Mouse (Mus musculus): ENCODE data around the gene Ppp6r3. TPM values are rescaled to one million over a fixed set of nuclear protein-coding genes. Genes with fewer than 3 reads are reported as not detected.
"Not testable (repeated sequence)": the region's sequence is repeated elsewhere in the genome, so short reads cannot be mapped to it uniquely, and the experiment has no call there.

The Ppp6r3 gene
- polyA plus RNA-seq, 1 experiment from 2014 or later, result 65.4 TPM

GRCm38 (mm10) chr19:3593379-3594055 is 18.0 kb upstream of the Ppp6r3 start:
- no peaks in the 10 kb centered on the region for H3K36me3 ChIP-seq (replicated peaks)
- no peaks in the 10 kb centered on the region for H3K4me1 ChIP-seq
- H3K4me3 ChIP-seq, result no peak overlapping the region
- H3K27me3 ChIP-seq (replicated peaks), result no peaks in the 10 kb centered on the region
- H3K9ac ChIP-seq, result no peak overlapping the region
- no peak overlapping the region for H3K4me2 ChIP-seq
- H3K27ac ChIP-seq, result no peak overlapping the region
- H3K9me3 ChIP-seq, result no peaks in the 10 kb centered on the region
- no peak for ATAC-seq (replicated peaks)
- WGBS, result 89% methylated on average over 7 of the region's 7 CpGs

DNA sequence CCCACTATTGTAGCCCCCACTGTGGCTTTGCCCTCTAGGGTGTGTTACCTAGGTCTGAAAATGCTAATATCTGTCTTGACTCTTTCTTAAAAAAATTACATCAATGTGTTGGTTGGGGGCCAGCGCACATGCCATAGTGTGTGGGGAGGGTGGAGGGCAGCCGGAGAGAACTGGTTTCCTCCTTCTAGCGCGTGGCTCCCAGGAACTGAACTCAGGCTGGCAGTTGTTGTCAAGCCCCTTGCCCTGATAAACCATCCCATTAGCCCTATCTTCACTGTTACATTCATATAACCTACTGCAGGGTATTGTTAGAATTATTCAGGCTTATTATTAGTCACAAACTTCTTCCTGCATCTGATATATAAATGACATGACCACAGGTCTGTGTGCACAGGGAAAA is 14.4 kb upstream of the Ppp6r3 start:
- H3K9ac ChIP-seq, result no peak overlapping the region
- no peaks in the 10 kb centered on the region for H3K36me3 ChIP-seq (replicated peaks)
- 94% methylated on average over 4 of the region's 4 CpGs for WGBS
- no peaks in the 10 kb centered on the region for H3K9me3 ChIP-seq
- no peak overlapping the region for H3K4me2 ChIP-seq
- H3K4me1 ChIP-seq, result no peaks in the 10 kb centered on the region
- H3K4me3 ChIP-seq, result no peak overlapping the region
- no peak overlapping the region for H3K27ac ChIP-seq
- H3K27me3 ChIP-seq (replicated peaks), result no peaks in the 10 kb centered on the region
- no peak for ATAC-seq (replicated peaks)

- Histone ChIP-seq H3K27me3 (replicated peaks) (no peaks in the 10 kb centered on the region), H3K4me3 (no peak overlapping the region), H3K36me3 (replicated peaks) (no peaks in the 10 kb centered on the region), H3K27ac (no peak overlapping the region), H3K4me1 (no peaks in the 10 kb centered on the region), H3K9me3 (no peaks in the 10 kb centered on the region), H3K9ac (no peak overlapping the region), H3K4me2 (no peak overlapping the region)
- ATAC-seq (replicated peaks), result no peak
- 86% methylated on average over 5 of the region's 5 CpGs for WGBS
These were observed 14.0 kb upstream of the Ppp6r3 start for GRCm38 (mm10) chr19:3589547-3589946.

GRCm38 (mm10) chr19:3587729-3588128 is 12.2 kb upstream of the Ppp6r3 start:
- not testable (repeated sequence) for H3K4me3 ChIP-seq; H3K27me3 ChIP-seq (replicated peaks); ATAC-seq (replicated peaks); H3K9me3 ChIP-seq; H3K4me2 ChIP-seq; H3K4me1 ChIP-seq; H3K9ac ChIP-seq; H3K36me3 ChIP-seq (replicated peaks); H3K27ac ChIP-seq
- WGBS, result 95% methylated on average over 5 of the region's 5 CpGs

GRCm38 (mm10) chr19:3586540-3586939 is 11.0 kb upstream of the Ppp6r3 start:
- H3K36me3 ChIP-seq (replicated peaks), result no peaks in the 10 kb centered on the region; the same call in 1 of the 2 replicates
- no peak for ATAC-seq (replicated peaks)
- WGBS, result 35% methylated on average over 1 of the region's 1 CpGs
- H3K4me3 ChIP-seq, result no peak overlapping the region
- no peak overlapping the region for H3K27ac ChIP-seq
- H3K27me3 ChIP-seq (replicated peaks), result no peaks in the 10 kb centered on the region
- H3K4me2 ChIP-seq, result no peak overlapping the region
- no peaks in the 10 kb centered on the region; the same call in 1 of the 2 replicates for H3K4me1 ChIP-seq
- H3K9me3 ChIP-seq, result no peaks in the 10 kb centered on the region
- H3K9ac ChIP-seq, result no peak overlapping the region

GRCm38 (mm10) chr19:3586026-3586425 is 10.5 kb upstream of the Ppp6r3 start:
- no peak overlapping the region for H3K4me2 ChIP-seq
- H3K27ac ChIP-seq, result no peak overlapping the region
- 94% methylated on average over 9 of the region's 9 CpGs for WGBS
- ATAC-seq (replicated peaks), result no peak
- H3K9ac ChIP-seq, result no peak overlapping the region
- no peaks in the 10 kb centered on the region for H3K9me3 ChIP-seq
- no peaks in the 10 kb centered on the region; the same call in 1 of the 2 replicates for H3K4me1 ChIP-seq
- no peak overlapping the region for H3K4me3 ChIP-seq
- H3K36me3 ChIP-seq (replicated peaks), result no peaks in the 10 kb centered on the region; the same call in 1 of the 2 replicates
- H3K27me3 ChIP-seq (replicated peaks), result no peaks in the 10 kb centered on the region

DNA sequence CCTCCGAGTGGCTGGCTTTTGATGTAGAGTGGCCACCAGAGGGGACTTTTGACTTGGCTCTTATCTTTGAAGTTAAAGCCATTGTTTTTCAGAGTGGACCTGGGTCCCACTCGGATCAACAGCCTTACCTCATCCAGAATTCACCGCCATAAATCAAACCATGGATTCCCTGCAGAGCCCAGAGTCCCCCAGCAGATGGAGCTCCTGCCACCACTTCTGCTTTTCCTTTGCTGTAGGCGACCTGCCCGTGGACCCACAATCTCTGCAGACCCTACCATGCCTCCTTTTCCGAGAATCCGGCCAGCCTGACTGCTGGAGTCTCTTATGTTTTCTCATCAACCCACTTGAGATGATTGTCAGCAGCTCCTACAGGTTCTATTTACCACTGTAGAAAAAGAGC is 5.8 kb upstream of the Ppp6r3 start:
- Histone ChIP-seq H3K9me3 (no peaks in the 10 kb centered on the region), H3K4me3 (no peak overlapping the region), H3K36me3 (replicated peaks) (no peaks in the 10 kb centered on the region; the same call in 1 of the 2 replicates), H3K27ac (no peak overlapping the region), H3K4me1 (peaks cover 3% of the 10 kb centered on the region), H3K27me3 (replicated peaks) (no peaks in the 10 kb centered on the region), H3K4me2 (no peak overlapping the region), H3K9ac (no peak overlapping the region)
- no peak for ATAC-seq (replicated peaks)
- WGBS, result 27% methylated on average over 7 of the region's 7 CpGs

DNA sequence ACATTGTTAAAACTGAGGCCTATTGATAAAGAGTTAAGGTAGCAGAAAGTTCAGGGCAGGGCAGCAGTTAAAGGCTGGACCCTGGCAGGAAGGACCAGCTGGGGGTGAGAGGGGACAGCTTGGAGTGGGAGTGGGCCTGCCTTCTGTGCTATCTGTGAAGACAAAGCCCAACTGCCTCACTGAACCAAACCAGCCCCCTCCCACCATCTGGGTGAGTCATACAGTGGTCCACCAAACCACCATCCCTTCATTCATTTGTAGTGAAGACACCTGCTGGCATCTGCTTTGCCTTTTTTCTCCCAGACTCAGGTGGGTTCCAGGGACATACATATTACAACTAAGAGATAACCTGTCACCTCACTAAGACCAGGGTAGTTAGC is 2.4 kb upstream of the Ppp6r3 start:
- ATAC-seq (replicated peaks), result no peak
- Histone ChIP-seq H3K9ac (no peak overlapping the region), H3K4me1 (peaks cover 21% of the 10 kb centered on the region), H3K36me3 (replicated peaks) (no peaks in the 10 kb centered on the region), H3K4me3 (no peak overlapping the region), H3K9me3 (no peaks in the 10 kb centered on the region), H3K27me3 (replicated peaks) (no peaks in the 10 kb centered on the region), H3K4me2 (no peak overlapping the region), H3K27ac (no peak overlapping the region)

GRCm38 (mm10) chr19:3577265-3577910 is 1.8 kb upstream of the Ppp6r3 start:
- Histone ChIP-seq H3K9ac (no peak overlapping the region), H3K4me1 (peaks cover 24% of the 10 kb centered on the region), H3K9me3 (no peaks in the 10 kb centered on the region), H3K4me3 (no peak overlapping the region), H3K27ac (no peak overlapping the region), H3K27me3 (replicated peaks) (no peaks in the 10 kb centered on the region), H3K4me2 (no peak overlapping the region), H3K36me3 (replicated peaks) (no peaks in the 10 kb centered on the region)
- WGBS, result 87% methylated on average over 4 of the region's 4 CpGs
- ATAC-seq (replicated peaks), result no peak

DNA sequence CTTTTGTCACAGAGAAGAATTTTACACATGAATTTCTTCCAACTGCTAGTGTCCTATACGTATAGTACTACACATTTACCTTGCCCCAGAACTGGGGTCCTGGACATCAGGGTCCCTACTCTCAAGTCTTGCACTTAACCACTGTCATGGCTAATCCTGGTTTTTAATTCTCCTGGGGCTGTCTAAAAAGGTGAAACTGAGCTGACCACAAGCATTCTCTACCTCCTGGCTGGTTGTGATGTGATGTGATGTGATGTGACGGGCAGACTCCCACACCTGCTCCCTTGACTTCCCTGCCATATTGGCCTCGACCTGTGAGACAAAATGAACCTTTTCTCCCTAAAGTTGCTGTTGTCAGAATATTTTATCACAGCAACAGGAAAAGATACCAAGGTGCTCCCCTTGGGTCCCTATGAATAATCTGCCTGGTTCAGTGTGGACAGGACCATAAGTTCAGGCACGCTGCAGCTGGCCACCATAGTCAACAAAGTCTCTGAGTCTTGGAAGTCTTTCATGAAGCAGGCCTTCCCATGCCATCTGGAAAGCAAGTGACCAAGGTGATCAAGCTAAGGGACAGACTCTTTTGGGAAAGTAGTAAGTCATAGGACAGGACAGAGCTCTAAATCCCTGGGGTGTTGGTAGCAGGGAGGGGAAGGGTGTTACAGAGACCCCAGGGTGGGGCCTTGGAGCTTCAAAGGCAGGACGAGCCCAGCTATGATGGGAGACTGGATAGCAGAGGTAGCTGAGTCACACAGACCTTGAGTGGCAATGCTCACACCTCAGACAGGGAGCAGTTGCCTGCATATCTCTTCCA is 1.1 kb upstream of the Ppp6r3 start:
- peak overlapping the region; percentile 47 for H3K4me2 ChIP-seq
- ATAC-seq (replicated peaks), result no peak
- H3K36me3 ChIP-seq (replicated peaks), result no peaks in the 10 kb centered on the region
- H3K27me3 ChIP-seq (replicated peaks), result no peaks in the 10 kb centered on the region
- 69% methylated on average over 5 of the region's 5 CpGs for WGBS
- peak overlapping the region; percentile 34 for H3K9ac ChIP-seq
- H3K27ac ChIP-seq, result peak overlapping the region; percentile 93
- H3K4me3 ChIP-seq, result peak overlapping the region; percentile 87
- peaks cover 24% of the 10 kb centered on the region for H3K4me1 ChIP-seq
- no peaks in the 10 kb centered on the region for H3K9me3 ChIP-seq

DNA sequence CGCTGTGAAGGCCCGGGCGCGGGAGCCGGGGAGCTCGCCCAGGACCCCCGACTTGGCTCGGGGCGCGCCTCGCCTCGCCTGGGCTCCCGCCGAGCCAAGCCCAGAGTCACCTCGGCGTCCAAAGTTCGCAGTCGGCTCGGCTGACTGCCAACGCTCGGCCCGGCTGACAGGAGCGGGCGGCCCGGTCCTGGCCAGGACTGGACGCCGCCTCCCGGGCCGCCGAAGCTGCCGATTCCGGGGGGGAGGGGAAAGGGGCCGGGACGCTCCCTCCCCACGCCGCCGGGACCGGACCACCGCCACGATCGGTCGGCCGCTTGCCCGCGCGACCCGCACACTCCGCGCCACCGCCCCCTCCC is 295 bp downstream of the Ppp6r3 start:
- under 1% methylated on average over 46 of the region's 50 CpGs for WGBS
- no peaks in the 10 kb centered on the region for H3K27me3 ChIP-seq (replicated peaks)
- peak; percentile 53; the same call in 1 of the 2 replicates for ATAC-seq (replicated peaks)

GRCm38 (mm10) chr19:3574593-3575094 is 905 bp downstream of the Ppp6r3 start:
- Histone ChIP-seq H3K9ac (peak overlapping the region; percentile 73), H3K27me3 (replicated peaks) (no peaks in the 10 kb centered on the region), H3K27ac (peak overlapping the region; percentile 93), H3K4me2 (peak overlapping the region; percentile 61), H3K4me3 (peak overlapping the region; percentile 87), H3K4me1 (peaks cover 24% of the 10 kb centered on the region), H3K9me3 (no peaks in the 10 kb centered on the region), H3K36me3 (replicated peaks) (no peaks in the 10 kb centered on the region)
- WGBS, result 3% methylated on average over 9 of the region's 9 CpGs
- ATAC-seq (replicated peaks), result no peak

More for the DNA sequence above, 295 bp downstream of the Ppp6r3 start:
- H3K4me1 ChIP-seq, result peaks cover 24% of the 10 kb centered on the region
- peak overlapping the region; percentile 73 for H3K9ac ChIP-seq
- H3K27ac ChIP-seq, result peak overlapping the region; percentile 93
- H3K4me3 ChIP-seq, result peak overlapping the region; percentile 87
- no peaks in the 10 kb centered on the region for H3K36me3 ChIP-seq (replicated peaks)
- no peaks in the 10 kb centered on the region for H3K9me3 ChIP-seq
- H3K4me2 ChIP-seq, result peak overlapping the region; percentile 61
